Mouse (Mus musculus) left cerebral cortex, adult 11 months (tissue): ENCODE measurements at regions not wholly inside any gene's neighbourhood (a gene's known extent, or its start where the extent isn't known, plus 50 kb on each side); places are given as distances from the start of the nearest gene placed in this dataset.

Experiments used
- DNase-seq: peaks from one replicate; pipeline ENCODE4 v3.0.0; 2022; ENCODE audit warnings: low spot score

DNA sequence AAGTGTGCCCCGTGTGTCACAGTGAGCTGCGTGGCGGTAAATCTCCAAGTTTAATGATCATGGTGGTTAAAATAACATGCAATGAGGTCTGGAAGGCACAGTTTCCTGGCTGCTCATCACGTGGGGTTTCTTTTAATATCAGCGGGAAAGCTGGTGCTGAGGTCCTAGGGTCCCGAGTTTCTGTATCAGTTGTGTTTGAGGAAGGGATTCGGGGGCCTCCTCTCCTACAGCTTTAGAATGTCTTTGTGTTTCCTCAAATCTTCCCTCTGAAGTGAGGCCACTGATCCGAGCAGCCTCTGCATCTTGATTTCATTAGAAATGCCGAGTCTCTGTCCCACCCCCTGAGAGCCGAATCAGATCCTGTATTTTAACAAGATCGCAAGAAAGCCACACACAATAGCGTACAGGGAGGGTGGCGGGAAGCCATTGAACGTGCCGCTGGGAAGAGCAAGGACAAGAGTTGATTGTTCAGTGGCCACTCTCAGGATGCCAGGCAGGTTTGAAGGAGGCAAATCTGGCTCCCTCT lies 215.5 kb downstream of the Ppp4r2 start:
- DNase-seq, result no peak

DNA sequence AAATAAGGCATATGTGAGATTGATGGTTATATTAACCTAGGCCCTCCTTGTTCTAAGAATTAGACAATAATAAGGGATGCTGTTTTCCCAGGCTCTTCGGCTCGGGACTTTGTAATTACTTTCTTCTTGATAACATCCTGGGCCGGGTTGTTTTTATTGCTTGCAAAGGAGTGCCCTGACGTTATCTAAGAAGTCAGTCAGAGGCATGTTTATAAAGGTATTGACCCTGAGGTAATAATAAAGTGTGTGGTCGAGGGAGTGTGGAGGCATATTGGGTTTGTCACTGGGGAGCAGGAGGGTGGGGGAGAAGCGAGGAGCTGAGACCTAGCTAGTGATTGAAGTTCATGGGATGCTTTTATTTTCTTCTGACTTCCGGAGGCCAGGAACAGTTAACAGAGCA lies 221.5 kb downstream of the Ppp4r2 start:
- no peak for DNase-seq

DNA sequence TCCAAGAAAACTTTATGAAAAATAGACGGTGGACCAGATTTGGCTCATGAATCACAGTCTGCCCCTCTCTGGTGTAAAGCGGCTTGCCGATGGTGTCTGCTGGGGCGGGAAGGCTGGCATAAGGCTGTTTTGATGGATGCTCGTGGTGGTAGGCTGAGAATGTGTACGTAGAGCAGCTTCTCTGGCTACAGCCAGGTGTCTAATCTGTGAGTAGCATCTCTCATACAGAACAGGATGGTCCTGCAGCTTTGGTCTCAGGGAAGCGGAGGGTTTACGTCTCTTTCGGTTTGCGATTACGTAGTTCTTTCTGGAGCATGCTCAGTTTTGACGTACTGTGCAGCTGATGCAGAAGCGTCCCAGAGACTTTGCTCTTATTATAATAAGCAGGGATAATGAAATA lies 222.9 kb downstream of the Ppp4r2 start:
- DNase-seq, result no peak

DNA sequence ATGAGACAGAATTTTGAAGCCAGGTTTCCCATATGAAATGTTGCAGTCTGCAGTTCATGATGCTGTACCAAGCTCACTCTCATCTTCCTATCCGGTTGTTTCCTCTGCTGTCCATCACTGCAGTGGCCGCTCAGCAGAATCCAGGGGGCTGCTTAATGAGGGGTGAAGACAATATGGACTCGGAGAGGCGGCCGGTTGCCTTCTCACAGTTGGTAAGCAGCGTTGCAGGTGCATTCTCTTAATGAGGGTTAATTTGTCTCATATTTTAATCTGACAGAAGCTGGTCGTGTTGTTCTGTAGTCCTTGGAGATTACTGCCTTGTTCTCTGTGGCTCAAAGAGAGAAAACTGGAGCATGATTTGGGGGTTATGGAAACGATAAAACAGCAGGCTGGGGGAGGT lies 225.6 kb downstream of the Ppp4r2 start:
- no peak for DNase-seq

DNA sequence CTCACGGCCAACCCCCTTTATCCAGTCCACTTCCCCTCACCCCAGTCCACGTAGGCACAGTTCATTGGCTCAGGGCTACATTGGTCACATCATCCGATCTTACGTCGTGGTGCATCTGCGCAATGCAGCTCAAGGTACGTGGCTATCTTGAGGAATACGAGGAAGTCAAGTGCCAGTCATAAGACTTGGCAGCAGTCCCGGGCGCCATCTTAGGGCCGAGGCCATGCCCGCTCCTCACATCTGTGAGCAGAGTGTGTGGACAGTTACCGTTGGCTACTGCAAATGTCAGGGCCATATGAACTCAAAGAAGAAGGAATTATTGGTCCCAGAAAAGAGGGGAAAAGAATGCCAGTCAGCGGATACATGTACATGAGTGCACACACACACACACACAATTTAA lies 228.8 kb downstream of the Ppp4r2 start:
- no peak for DNase-seq

DNA sequence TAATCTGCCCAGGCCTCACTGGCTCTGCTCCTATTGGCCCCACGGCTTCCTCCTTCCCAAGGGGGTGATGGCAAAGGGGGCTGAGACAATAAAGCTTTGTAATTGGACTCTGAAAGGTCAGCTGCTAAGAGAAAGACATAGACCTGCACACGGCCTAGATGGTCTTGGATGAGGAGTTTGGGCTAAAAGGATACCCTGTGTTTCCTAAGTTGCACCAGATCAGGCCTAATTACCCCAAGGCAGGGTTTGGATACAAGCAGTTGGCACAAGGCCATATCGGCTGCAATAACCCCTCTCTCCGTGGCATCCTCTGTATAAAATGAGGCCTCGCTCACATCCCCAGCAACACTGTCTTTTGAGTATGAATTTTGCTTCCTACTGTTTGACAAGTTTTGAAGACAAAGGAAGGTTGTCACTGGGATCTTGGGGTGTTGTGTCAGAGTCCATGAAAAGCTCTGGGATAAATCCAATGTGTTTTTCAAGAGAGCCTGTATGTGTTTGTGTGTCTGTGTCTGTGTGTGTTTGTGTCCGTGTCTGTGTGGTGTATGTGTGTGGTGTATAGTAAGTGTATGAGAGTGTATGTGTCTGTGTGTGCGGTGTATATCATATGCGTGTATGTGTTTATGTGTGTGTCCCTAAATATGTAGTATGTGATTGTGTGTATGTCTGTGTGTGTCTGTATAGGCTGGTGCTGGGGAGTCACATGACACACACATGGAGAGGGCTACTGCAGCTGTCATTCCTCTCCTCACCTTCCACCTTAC lies 242.5 kb downstream of the Ppp4r2 start:
- DNase-seq, result no peak

DNA sequence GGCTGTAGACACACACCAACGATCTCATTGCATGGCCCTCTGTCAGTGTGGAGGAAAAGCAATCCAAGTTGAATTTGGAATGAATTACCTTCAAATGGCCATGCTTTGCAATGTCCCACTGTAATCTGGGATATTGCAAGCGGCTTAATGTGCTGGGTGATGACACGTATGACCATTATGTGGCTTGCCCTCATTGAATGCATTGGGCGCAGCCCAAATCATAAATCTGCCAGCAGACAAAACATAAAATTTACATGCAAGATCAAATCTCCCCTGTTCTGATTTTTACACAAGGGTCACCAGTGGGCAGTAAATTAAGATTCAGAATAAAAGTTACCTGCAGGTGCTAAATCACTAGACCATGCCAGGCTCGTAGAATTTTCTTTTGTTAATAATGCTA lies 244.9 kb downstream of the Ppp4r2 start:
- DNase-seq, result no peak

DNA sequence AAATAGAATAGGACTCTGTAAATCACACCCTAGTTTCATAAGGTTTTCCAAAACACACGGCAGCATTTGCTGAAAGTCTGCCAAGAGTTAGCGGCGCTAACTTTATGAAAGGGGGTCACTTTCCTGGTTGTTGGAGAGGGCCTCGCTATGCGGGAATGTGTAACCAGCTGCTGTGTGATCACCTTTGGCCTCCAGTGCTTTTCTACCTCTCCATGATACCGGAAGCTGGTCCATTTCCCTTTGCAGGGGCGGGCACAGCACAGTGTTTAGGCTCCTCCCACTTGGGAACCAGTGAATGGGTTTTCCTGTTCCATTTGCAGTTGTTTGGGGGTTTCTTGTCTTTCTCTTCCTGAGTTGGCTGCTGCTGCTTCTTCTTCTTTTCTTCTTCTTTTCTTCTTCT lies 250.3 kb downstream of the Ppp4r2 start:
- DNase-seq, result no peak

DNA sequence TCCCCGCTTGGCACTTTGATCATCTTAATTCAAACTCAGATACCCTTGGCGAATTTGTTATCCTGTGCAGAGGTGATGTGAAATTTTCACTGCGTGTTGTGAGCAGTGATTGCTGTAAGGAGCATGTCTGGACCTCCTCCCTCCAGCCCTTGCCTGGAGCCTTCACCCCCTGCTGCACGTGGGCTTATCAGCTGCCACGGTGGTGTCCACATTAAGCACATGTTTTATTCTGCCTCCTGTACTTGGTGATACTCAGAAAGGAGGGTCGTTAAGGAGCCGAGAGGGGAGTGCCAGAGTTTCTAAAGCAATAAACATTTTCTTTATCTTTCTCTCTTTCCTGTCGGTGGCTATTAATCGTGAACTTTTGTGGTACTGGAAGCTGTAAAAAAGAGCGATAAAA lies 258.8 kb downstream of the Ppp4r2 start:
- no peak for DNase-seq
